Mouse (Mus musculus) stomach, embryonic 14.5 days (tissue): Measurements from ENCODE around the gene Spint5. TPM values are rescaled to one million over a fixed set of nuclear protein-coding genes. Genes with fewer than 3 reads are reported as not detected.

Experiments
- ATAC-seq: fragments of 200-750 bp; cut with Nextera tagmentation; 2 replicates; pipeline ENCODE4 v1.8.0; 2017; ENCODE audit warnings: low read depth, moderate TSS enrichment; ENCODE audit not compliant: insufficient number of reproducible peaks, insufficient read depth, low FRiP score
- H3K27ac ChIP-seq: fragments of 300-500 bp; sonication (generic); 2 replicates; pipeline ENCODE4 v1.5.1; 2014; ENCODE audit warnings: mild to moderate bottlenecking, low read length, moderate library complexity, mixed read lengths
- H3K27me3 ChIP-seq: fragments of 300-500 bp; sonication (generic); 2 replicates; pipeline ENCODE4 v1.6.1; 2014; ENCODE audit warnings: low read length, control low read depth, mixed read lengths; ENCODE audit not compliant: control insufficient read depth, insufficient read depth
- H3K36me3 ChIP-seq: fragments of 300-500 bp; sonication (generic); 2 replicates; pipeline ENCODE4 v1.6.1; 2014; ENCODE audit warnings: mild to moderate bottlenecking, control low read depth, low read length, moderate library complexity, mixed read lengths; ENCODE audit not compliant: control insufficient read depth, insufficient read depth
- H3K4me1 ChIP-seq: fragments of 300-500 bp; sonication (generic); 2 replicates; pipeline ENCODE4 v1.6.1; 2014; ENCODE audit warnings: low read length, control low read depth, mixed read lengths; ENCODE audit not compliant: control insufficient read depth, insufficient read depth
- H3K4me2 ChIP-seq: fragments of 300-500 bp; sonication (generic); replicated peaks from 2 replicates; pipeline ENCODE4 v1.6.1; 2014; ENCODE audit warnings: low read depth, low read length, control low read depth
- H3K4me3 ChIP-seq: fragments of 300-500 bp; sonication (generic); 2 replicates; pipeline ENCODE4 v1.5.1; 2014; ENCODE audit warnings: low read depth, low read length, control low read depth
- H3K9ac ChIP-seq: fragments of 300-500 bp; sonication (generic); replicated peaks from 2 replicates; pipeline ENCODE4 v1.6.1; 2014; ENCODE audit warnings: low read depth, mild to moderate bottlenecking, control low read depth, low read length, moderate library complexity, mixed read lengths
- H3K9me3 ChIP-seq: fragments of 300-500 bp; sonication (generic); 2 replicates; pipeline ENCODE4 v1.6.1; 2016; ENCODE audit warnings: low read depth, low read length, control low read depth; ENCODE audit not compliant: control insufficient read depth
- WGBS: fragments of 180-500 bp; shearing (Covaris S2); extraction: QIAGEN DNeasy Blood & Tissue Kit; methylation state at CpG from one replicate; pipeline ENCODE4 v1.1.7; 2014; 5-methylcytosine and 5-hydroxymethylcytosine counted together
- polyA plus RNA-seq: library from polyadenylated mRNA; unstranded; fragments of >200 nt; fragmentation: Nextera tagmentation; extraction: Ambion mirVana; gene quantifications from 2 replicates; pipeline ENCODE4 v1.2.1, GENCODE M21; 2014

Gene Spint5
- polyA plus RNA-seq, 1 experiment from 2014 or later, result not detected

GRCm38 (mm10) chr2:164745843-164746479 is 30.9 kb downstream of the Spint5 start, which contains the start of the genes Wfdc3 and Dnttip1:
Wfdc3 (minus strand) TSS chr2:164745931.
Dnttip1 (plus strand) TSS chr2:164745983.
- no peaks in the 10 kb centered on the region for H3K9me3 ChIP-seq
- H3K36me3 ChIP-seq, result peaks cover 25% of the 10 kb centered on the region
- peak within 1 kb of the TSS; percentile 49; the same call in 1 of the 2 replicates for H3K27ac ChIP-seq
- WGBS, result under 1% methylated on average over 70 of the region's 70 CpGs
- ATAC-seq, result peak; percentile 90
- no peaks in the 10 kb centered on the region for H3K27me3 ChIP-seq
- peaks cover 12% of the 10 kb centered on the region for H3K4me1 ChIP-seq
- H3K4me3 ChIP-seq, result peak within 1 kb of the TSS; percentile 87
- H3K4me2 ChIP-seq, result peak within 1 kb of the TSS; percentile 80
- H3K9ac ChIP-seq, result peak within 1 kb of the TSS; percentile 96

GRCm38 (mm10) chr2:164746693-164747092 is 31.6 kb downstream of the Spint5 start:
- peak overlapping the region; percentile 87 for H3K4me3 ChIP-seq
- H3K4me2 ChIP-seq, result peak overlapping the region; percentile 80
- ATAC-seq, result no peak
- H3K27me3 ChIP-seq, result no peaks in the 10 kb centered on the region
- H3K4me1 ChIP-seq, result peaks cover 12% of the 10 kb centered on the region
- H3K9ac ChIP-seq, result peak overlapping the region; percentile 96
- H3K36me3 ChIP-seq, result peaks cover 28% of the 10 kb centered on the region
- no peak overlapping the region for H3K27ac ChIP-seq
- 48% methylated on average over 8 of the region's 8 CpGs for WGBS
- H3K9me3 ChIP-seq, result no peaks in the 10 kb centered on the region

- peaks cover 38% of the 10 kb centered on the region for H3K36me3 ChIP-seq
- 82% methylated on average over 4 of the region's 4 CpGs for WGBS
Measured at GRCm38 (mm10) chr2:164748191-164748590, 33.1 kb downstream of the Spint5 start.

GRCm38 (mm10) chr2:164748991-164749390 is 33.9 kb downstream of the Spint5 start:
- H3K9ac ChIP-seq, result no peak overlapping the region
- 83% methylated on average over 6 of the region's 6 CpGs for WGBS
- H3K27ac ChIP-seq, result no peak overlapping the region
- ATAC-seq, result no peak
- H3K36me3 ChIP-seq, result peaks cover 42% of the 10 kb centered on the region
- peaks cover 12% of the 10 kb centered on the region for H3K4me1 ChIP-seq
- no peak overlapping the region for H3K4me3 ChIP-seq
- no peaks in the 10 kb centered on the region for H3K9me3 ChIP-seq
- no peaks in the 10 kb centered on the region for H3K27me3 ChIP-seq
- no peak overlapping the region for H3K4me2 ChIP-seq

More at GRCm38 (mm10) chr2:164748191-164748590, 33.1 kb downstream of the Spint5 start:
- no peak overlapping the region for H3K4me3 ChIP-seq
- no peaks in the 10 kb centered on the region for H3K9me3 ChIP-seq
- no peaks in the 10 kb centered on the region for H3K27me3 ChIP-seq
- H3K4me2 ChIP-seq, result no peak overlapping the region
- peaks cover 12% of the 10 kb centered on the region for H3K4me1 ChIP-seq
- H3K27ac ChIP-seq, result no peak overlapping the region
- ATAC-seq, result no peak
- H3K9ac ChIP-seq, result no peak overlapping the region

GRCm38 (mm10) chr2:164752454-164752853 is 37.3 kb downstream of the Spint5 start:
- H3K27me3 ChIP-seq, result no peaks in the 10 kb centered on the region
- H3K4me3 ChIP-seq, result no peak overlapping the region
- peaks cover 70% of the 10 kb centered on the region for H3K36me3 ChIP-seq
- no peak for ATAC-seq
- H3K9ac ChIP-seq, result no peak overlapping the region
- H3K27ac ChIP-seq, result no peak overlapping the region
- WGBS, result 87% methylated on average over 2 of the region's 2 CpGs
- H3K4me2 ChIP-seq, result no peak overlapping the region
- H3K4me1 ChIP-seq, result no peaks in the 10 kb centered on the region
- no peaks in the 10 kb centered on the region for H3K9me3 ChIP-seq

- H3K9me3 ChIP-seq, result no peaks in the 10 kb centered on the region
- no peaks in the 10 kb centered on the region for H3K4me1 ChIP-seq
- ATAC-seq, result no peak
- H3K27ac ChIP-seq, result no peak overlapping the region
- 83% methylated on average over 11 of the region's 11 CpGs for WGBS
- H3K36me3 ChIP-seq, result peaks cover 72% of the 10 kb centered on the region
- no peak overlapping the region for H3K9ac ChIP-seq
- no peak overlapping the region for H3K4me2 ChIP-seq
- H3K4me3 ChIP-seq, result no peak overlapping the region
- H3K27me3 ChIP-seq, result no peaks in the 10 kb centered on the region
Measured at GRCm38 (mm10) chr2:164754105-164754504, 39.0 kb downstream of the Spint5 start.

- no peaks in the 10 kb centered on the region for H3K27me3 ChIP-seq
- no peak overlapping the region for H3K4me3 ChIP-seq
- no peak for ATAC-seq
- no peaks in the 10 kb centered on the region for H3K4me1 ChIP-seq
- H3K27ac ChIP-seq, result no peak overlapping the region
- H3K4me2 ChIP-seq, result no peak overlapping the region
- H3K36me3 ChIP-seq, result peaks cover 78% of the 10 kb centered on the region
- WGBS, result 92% methylated on average over 2 of the region's 2 CpGs
- no peaks in the 10 kb centered on the region for H3K9me3 ChIP-seq
- H3K9ac ChIP-seq, result no peak overlapping the region
Measured at GRCm38 (mm10) chr2:164754800-164755199, 39.7 kb downstream of the Spint5 start.

- 86% methylated on average over 10 of the region's 11 CpGs for WGBS
- peaks cover 86% of the 10 kb centered on the region for H3K36me3 ChIP-seq
- ATAC-seq, result no peak
- no peaks in the 10 kb centered on the region for H3K9me3 ChIP-seq
- H3K4me1 ChIP-seq, result no peaks in the 10 kb centered on the region
- no peak overlapping the region for H3K4me2 ChIP-seq
- H3K4me3 ChIP-seq, result no peak overlapping the region
- H3K9ac ChIP-seq, result no peak overlapping the region
- no peak overlapping the region for H3K27ac ChIP-seq
- no peaks in the 10 kb centered on the region for H3K27me3 ChIP-seq
Measured at GRCm38 (mm10) chr2:164757841-164758240, 42.7 kb downstream of the Spint5 start.

GRCm38 (mm10) chr2:164758692-164759091 is 43.6 kb downstream of the Spint5 start:
- no peak overlapping the region for H3K9ac ChIP-seq
- 66% methylated on average over 1 of the region's 1 CpGs for WGBS
- H3K4me1 ChIP-seq, result no peaks in the 10 kb centered on the region
- H3K9me3 ChIP-seq, result no peaks in the 10 kb centered on the region
- H3K36me3 ChIP-seq, result peaks cover 92% of the 10 kb centered on the region
- H3K27me3 ChIP-seq, result no peaks in the 10 kb centered on the region
- no peak for ATAC-seq
- no peak overlapping the region for H3K4me3 ChIP-seq
- no peak overlapping the region for H3K4me2 ChIP-seq
- H3K27ac ChIP-seq, result no peak overlapping the region
